Mouse (Mus musculus) lung, postnatal 0 days (tissue): ENCODE data around the gene Krt33a.
A peak's percentile ranks its signal among the peaks of the same experiment; 100 is the strongest.

ENCODE experiments used
- CTCF ChIP-seq: IDR thresholded peaks from 2 replicates; pipeline ENCODE4 v1.5.1; 2016; ENCODE audit warnings: antibody characterized with exemption, mild to moderate bottlenecking
- EP300 ChIP-seq: IDR thresholded peaks from 2 replicates; pipeline ENCODE4 v1.6.1; 2016; ENCODE audit warnings: antibody characterized with exemption, mild to moderate bottlenecking, control low read depth

DNA sequence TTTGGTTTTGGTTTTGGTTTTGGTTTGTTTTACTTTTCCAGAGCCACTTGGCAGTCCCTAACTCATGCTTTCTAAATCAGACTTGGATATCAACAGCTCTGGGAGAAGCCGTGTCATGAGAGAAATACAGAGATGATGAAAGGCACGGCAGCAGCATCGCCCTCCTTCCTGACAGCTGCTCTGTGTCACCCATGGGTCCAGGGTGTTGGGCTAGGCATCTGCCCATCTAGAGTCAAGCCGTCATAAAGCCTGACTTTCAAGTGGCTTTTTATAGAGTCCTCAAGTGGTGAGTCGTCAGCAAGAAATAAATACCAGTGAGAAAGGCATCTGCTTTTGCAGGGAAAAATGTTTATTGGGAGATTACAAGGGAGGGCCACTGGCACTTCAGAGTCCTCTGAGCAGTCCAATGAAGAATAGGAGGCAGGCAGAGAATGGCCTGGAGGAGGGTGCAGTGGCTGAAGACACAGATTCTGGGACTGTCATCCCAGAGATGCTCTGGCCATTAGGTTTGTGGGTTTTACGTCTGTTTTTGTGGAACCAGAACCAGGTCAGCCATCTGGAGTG is 30.4 kb upstream of the Krt33a start:
- TF ChIP-seq CTCF (no peak), EP300 (peak; percentile 38; the same call in 1 of the 2 replicates)
